In the genomic region with DNA sequence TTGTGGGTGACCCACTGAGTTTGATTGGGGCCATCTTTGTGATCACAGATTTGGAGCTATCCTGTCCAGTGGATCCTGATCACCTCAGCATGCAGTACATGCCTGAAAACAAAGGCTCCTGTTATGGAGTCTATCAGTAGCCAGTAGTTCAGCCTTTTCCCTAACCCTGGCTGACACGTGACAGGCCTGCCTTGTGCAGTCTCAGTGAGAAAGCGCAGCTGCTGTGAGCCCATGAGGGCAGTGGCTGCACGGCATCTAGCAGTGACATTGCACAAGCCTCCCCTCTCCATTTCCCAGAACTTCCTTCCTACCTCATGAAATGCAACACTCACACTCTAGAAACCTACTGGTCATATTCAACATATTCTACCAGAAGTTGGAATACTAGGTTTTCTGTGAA, we compare ENCODE assay signal across 16 mouse cellular contexts. TPM values are rescaled to one million over a fixed set of nuclear protein-coding genes. Genes with fewer than 3 reads are reported as not detected.
DNase-seq lines count a peak whose midpoint lies in the region; ATAC-seq and TF ChIP-seq lines count a peak whose summit lies in the region.
"Had no signal": no experiment of that assay in that cellular context is flagged by ENCODE, and none has a peak within 500 bp of the region (broad histone marks: within the 10 kb centered on the region; RNA-seq: fewer than 3 reads in every experiment).

No protein-coding gene starts in this region.

- peak overlapping the region; percentile 75 for H3K27ac ChIP-seq in heart, embryonic 12.5 days (ENCODE audit: poor library complexity, severe bottlenecking)
- H3K27ac ChIP-seq in heart, adult 2 months, result no peak overlapping the region
- peak overlapping the region; percentile 83 for H3K27ac ChIP-seq in lung, embryonic 14.5 days (ENCODE audit: low read depth)
- H3K27ac ChIP-seq in forebrain, embryonic 16.5 days (ENCODE audit: low read length), result no peak overlapping the region
- H3K27ac ChIP-seq: limb, embryonic 10.5 days; liver, embryonic 15.5 days; neural tube, embryonic 12.5 days had no signal

- H3K36me3 ChIP-seq in heart, embryonic 12.5 days, result peaks cover 80% of the 10 kb centered on the region
- H3K36me3 ChIP-seq in heart, adult 2 months (ENCODE audit: control insufficient read depth, insufficient read depth, low read length), result peaks cover 23% of the 10 kb centered on the region
- H3K36me3 ChIP-seq in lung, embryonic 14.5 days (ENCODE audit: insufficient read depth), result peaks cover 62% of the 10 kb centered on the region
- peaks cover 79% of the 10 kb centered on the region for H3K36me3 ChIP-seq in megakaryocyte, embryonic 14.5 days (replicated peaks; ENCODE audit: low read length)
- no peaks in the 10 kb centered on the region for H3K36me3 ChIP-seq in forebrain, embryonic 16.5 days (ENCODE audit: control insufficient read depth, insufficient read depth)
- H3K36me3 ChIP-seq: G1E; neural tube, embryonic 12.5 days had no signal

- H3K9me3 ChIP-seq in heart, embryonic 12.5 days (replicated peaks), result no peaks in the 10 kb centered on the region
- no peaks in the 10 kb centered on the region for H3K9me3 ChIP-seq in lung, embryonic 14.5 days (ENCODE audit: low read depth, low read length)
- no peaks in the 10 kb centered on the region for H3K9me3 ChIP-seq in megakaryocyte, embryonic 14.5 days
- H3K9me3 ChIP-seq in forebrain, embryonic 16.5 days (ENCODE audit: control insufficient read depth, low read length), result no peaks in the 10 kb centered on the region
- H3K9me3 ChIP-seq: G1E; limb, embryonic 10.5 days; liver, embryonic 15.5 days; neural tube, embryonic 12.5 days had no signal

- H3K27me3 ChIP-seq in heart, embryonic 12.5 days (replicated peaks), result no peaks in the 10 kb centered on the region
- H3K27me3 ChIP-seq in heart, adult 2 months (ENCODE audit: control insufficient read depth, insufficient read depth, low read length), result no peaks in the 10 kb centered on the region
- no peaks in the 10 kb centered on the region for H3K27me3 ChIP-seq in lung, embryonic 14.5 days (ENCODE audit: insufficient read depth, low read length)
- H3K27me3 ChIP-seq in megakaryocyte, embryonic 14.5 days (replicated peaks), result no peaks in the 10 kb centered on the region
- H3K27me3 ChIP-seq in forebrain, embryonic 16.5 days (replicated peaks; ENCODE audit: control insufficient read depth, insufficient read depth, low read length), result no peaks in the 10 kb centered on the region
- H3K27me3 ChIP-seq: liver, embryonic 15.5 days; neural tube, embryonic 12.5 days had no signal

- TF ChIP-seq CTCF in heart, adult 2 months (IDR thresholded peaks at IDR 0.05), result no peak
- TF ChIP-seq CTCF in lung, embryonic 14.5 days (IDR thresholded peaks at IDR 0.05; ENCODE audit: low read depth), result no peak

- no peaks in the 10 kb centered on the region; the same call in 1 of the 2 replicates for H3K79me2 ChIP-seq in heart, adult 2 months (replicated peaks; ENCODE audit: control insufficient read depth, insufficient read depth, low read length)

- no peak for TF ChIP-seq EP300 in heart, adult 2 months (IDR thresholded peaks at IDR 0.05; ENCODE audit: insufficient read depth, low read depth, low read length)

- no peak for TF ChIP-seq POLR2A in heart, adult 2 months (IDR thresholded peaks at IDR 0.05; ENCODE audit: insufficient read depth, low read depth, low read length)

- intact Hi-C loops in heart, adult 2 months (cut with DNase I), result no loop called here

- H3K4me3 ChIP-seq in heart, embryonic 12.5 days, result no peak overlapping the region
- no peak overlapping the region for H3K4me3 ChIP-seq in heart, adult 2 months
- no peak overlapping the region for H3K4me3 ChIP-seq in lung, embryonic 14.5 days (ENCODE audit: low read depth, low read length)
- peak overlapping the region; percentile 48 for H3K4me3 ChIP-seq in megakaryocyte, embryonic 14.5 days (replicated peaks)
- H3K4me3 ChIP-seq in forebrain, embryonic 16.5 days (replicated peaks; ENCODE audit: low read length), result no peak overlapping the region
- H3K4me3 ChIP-seq: erythroblast, embryonic 14.5 days; limb, embryonic 10.5 days; liver, embryonic 15.5 days; neural tube, embryonic 12.5 days had no signal

- H3K9ac ChIP-seq in heart, embryonic 12.5 days, result no peak overlapping the region
- no peak overlapping the region for H3K9ac ChIP-seq in heart, adult 2 months (ENCODE audit: low read depth, low read length)
- no peak overlapping the region for H3K9ac ChIP-seq in lung, embryonic 14.5 days
- no peak overlapping the region for H3K9ac ChIP-seq in forebrain, embryonic 16.5 days (replicated peaks; ENCODE audit: low read depth, low read length)
- H3K9ac ChIP-seq: liver, embryonic 15.5 days; neural tube, embryonic 12.5 days had no signal

- H3K4me1 ChIP-seq in heart, embryonic 12.5 days (replicated peaks), result peaks cover 76% of the 10 kb centered on the region
- peaks cover 13% of the 10 kb centered on the region for H3K4me1 ChIP-seq in heart, adult 2 months (ENCODE audit: control insufficient read depth, insufficient read depth, low read length)
- peaks cover 19% of the 10 kb centered on the region for H3K4me1 ChIP-seq in lung, embryonic 14.5 days (ENCODE audit: insufficient read depth)
- H3K4me1 ChIP-seq in megakaryocyte, embryonic 14.5 days, result peaks cover 89% of the 10 kb centered on the region
- H3K4me1 ChIP-seq in forebrain, embryonic 16.5 days (replicated peaks; ENCODE audit: control insufficient read depth, insufficient read depth, low read length), result no peaks in the 10 kb centered on the region
- H3K4me1 ChIP-seq: limb, embryonic 10.5 days; liver, embryonic 15.5 days; neural tube, embryonic 12.5 days had no signal

- WGBS in heart, embryonic 12.5 days, result 31% methylated on average over 3 of the region's 3 CpGs
- 79% methylated on average over 3 of the region's 3 CpGs for WGBS in heart, adult 2 months
- WGBS in lung, embryonic 14.5 days, result 47% methylated on average over 3 of the region's 3 CpGs
- 82% methylated on average over 3 of the region's 3 CpGs for WGBS in forebrain, embryonic 16.5 days

- DNase-seq in heart, adult 2 months, result no peak
- DNase-seq in kidney, postnatal 4 days, result peak; percentile 17 to 30
- DNase-seq in kidney, adult 18-20 months, result no peak
- peak; percentile 77 for DNase-seq in lung, embryonic 14.5 days
- DNase-seq in thymus, postnatal 0 days (ENCODE audit: low spot score), result no peak
- DNase-seq: cerebellum, adult 2 months; thymus, adult 2 months had no signal

- H3K4me2 ChIP-seq in heart, embryonic 12.5 days, result no peak overlapping the region
- no peak overlapping the region for H3K4me2 ChIP-seq in lung, embryonic 14.5 days
- no peak overlapping the region for H3K4me2 ChIP-seq in forebrain, embryonic 16.5 days (ENCODE audit: low read length)
- H3K4me2 ChIP-seq: liver, embryonic 15.5 days; neural tube, embryonic 12.5 days had no signal

- ATAC-seq in heart, embryonic 12.5 days (ENCODE audit: insufficient number of reproducible peaks, low FRiP score), result no peak; the same call in 1 of the 2 replicates
- peak; percentile 23; the same call in 1 of the 2 replicates for ATAC-seq in lung, embryonic 14.5 days (ENCODE audit: insufficient read depth)
- ATAC-seq in forebrain, embryonic 16.5 days, result no peak
- ATAC-seq: midbrain, embryonic 16.5 days had no signal

RNA-seq across cellular contexts. Expression of a gene that starts 20.6 kb away (rescaled TPM):
- 687 and 707 TPM in 2 replicates for polyA plus RNA-seq in heart, embryonic 12.5 days (2016; fragmentation: Nextera tagmentation; extraction: Ambion mirVana)
- 100 to 1,000 TPM; 145 to 161 TPM for total RNA-seq in heart, adult 2 months (2021)
- polyA plus RNA-seq in heart, adult 2 months (2012; rRNA removed), result 114 and 195 TPM in 2 replicates
- 360 TPM in 2 replicates for polyA plus RNA-seq in lung, embryonic 14.5 days (2014; fragmentation: Nextera tagmentation; extraction: Ambion mirVana)
- polyA plus RNA-seq in megakaryocyte, embryonic 14.5 days (2012; ENCODE audit: insufficient read depth, low replicate concordance), result 10.6 and 14.8 TPM in 2 replicates
- 29.4 and 34.6 TPM in 2 replicates for polyA plus RNA-seq in forebrain, embryonic 16.5 days (2015; fragmentation: Nextera tagmentation; extraction: Ambion mirVana)
- 56.1 and 58.1 TPM in 2 replicates for polyA plus RNA-seq in thymus, postnatal 0 days (2015; fragmentation: Nextera tagmentation; extraction: Ambion mirVana)
- total RNA-seq: G1E had no signal
- polyA plus RNA-seq: G1E had no signal

Comparison
In these comparisons a context has a peak if more than half of its experiments do, and no peak if none do; other contexts are left out.
1. H3K27ac ChIP-seq: peak in heart, embryonic 12.5 days (single experiment) and lung, embryonic 14.5 days (single experiment); none in heart, adult 2 months (single experiment) and forebrain, embryonic 16.5 days (single experiment).
2. DNase-seq: peak in kidney, postnatal 4 days (2 of 2) and lung, embryonic 14.5 days (single experiment); none in heart, adult 2 months (0 of 2), kidney, adult 18-20 months (single experiment) and thymus, postnatal 0 days (single experiment).